Mouse (Mus musculus) liver (tissue): ENCODE results near the gene Nptn.

Source experiments
- DNase-seq: peaks from one replicate; pipeline ENCODE4 v3.0.0-alpha.2; 2020; ENCODE audit warnings: mixed read lengths

Gene Nptn

GRCm38 (mm10) chr9:58657735-58658512, 75.9 kb downstream of the Nptn start:
- peak; percentile 85 for DNase-seq

- peak; percentile 50 for DNase-seq
Observed at GRCm38 (mm10) chr9:58658596-58659309, 76.7 kb downstream of the Nptn start.

- DNase-seq: peak; percentile 38
Observed at GRCm38 (mm10) chr9:58659331-58659730, 77.3 kb downstream of the Nptn start.

- DNase-seq: peak; percentile 90
Observed at GRCm38 (mm10) chr9:58659989-58660388, 77.9 kb downstream of the Nptn start.

- peak; percentile 53 for DNase-seq
Observed at GRCm38 (mm10) chr9:58660673-58661072, 78.6 kb downstream of the Nptn start.

GRCm38 (mm10) chr9:58662007-58662406, 80.0 kb downstream of the Nptn start:
- peak; percentile 74 for DNase-seq

GRCm38 (mm10) chr9:58662791-58663190, 80.8 kb downstream of the Nptn start:
- no peak for DNase-seq

GRCm38 (mm10) chr9:58665492-58665891, 83.5 kb downstream of the Nptn start:
- no peak for DNase-seq

- no peak for DNase-seq
Observed at GRCm38 (mm10) chr9:58666191-58666590, 84.2 kb downstream of the Nptn start.

- DNase-seq: no peak
Observed at GRCm38 (mm10) chr9:58667244-58667643, 85.2 kb downstream of the Nptn start.

GRCm38 (mm10) chr9:58668171-58668570, 86.1 kb downstream of the Nptn start:
- DNase-seq: no peak

- DNase-seq: no peak
Observed at GRCm38 (mm10) chr9:58669071-58669470, 87.0 kb downstream of the Nptn start.

GRCm38 (mm10) chr9:58669819-58670218, 87.8 kb downstream of the Nptn start:
- no peak for DNase-seq

- no peak for DNase-seq
Observed at GRCm38 (mm10) chr9:58672474-58672873, 90.4 kb downstream of the Nptn start.

- no peak for DNase-seq
Observed at GRCm38 (mm10) chr9:58674736-58675135, 92.7 kb downstream of the Nptn start.

- DNase-seq: no peak
Observed at GRCm38 (mm10) chr9:58675371-58675770, 93.3 kb downstream of the Nptn start.

- DNase-seq: no peak
Observed at GRCm38 (mm10) chr9:58681411-58681810, 99.4 kb downstream of the Nptn start.

- DNase-seq: no peak
Observed at GRCm38 (mm10) chr9:58682106-58682505, 100.1 kb downstream of the Nptn start.

GRCm38 (mm10) chr9:58683372-58683771, 101.3 kb downstream of the Nptn start:
- DNase-seq: no peak

GRCm38 (mm10) chr9:58685290-58685689, 103.2 kb downstream of the Nptn start:
- DNase-seq: no peak

- no peak for DNase-seq
Observed at GRCm38 (mm10) chr9:58688076-58688475, 106.0 kb downstream of the Nptn start.

GRCm38 (mm10) chr9:58690701-58691100, 108.7 kb downstream of the Nptn start:
- no peak for DNase-seq

- DNase-seq: no peak
Observed at GRCm38 (mm10) chr9:58691471-58691870, 109.4 kb downstream of the Nptn start.

GRCm38 (mm10) chr9:58698486-58698885, 116.4 kb downstream of the Nptn start:
- DNase-seq: no peak
